Mouse (Mus musculus) olfactory bulb, adult 2 months (tissue): ENCODE measurements around the gene Tchh.

Source experiments
- CTCF ChIP-seq: fragments of 200-500 bp; IDR thresholded peaks from 2 replicates; pipeline ENCODE4 v1.5.1; 2012; ENCODE audit warnings: low read depth, mild to moderate bottlenecking, low read length, moderate library complexity; ENCODE audit not compliant: insufficient read depth
- POLR2A ChIP-seq: fragments of 200-500 bp; IDR thresholded peaks from 2 replicates; pipeline ENCODE4 v1.6.1; 2012; ENCODE audit warnings: mild to moderate bottlenecking, low read depth, low read length, moderate library complexity; ENCODE audit not compliant: insufficient read depth

- no peak for TF ChIP-seq CTCF
- TF ChIP-seq POLR2A, result no peak
Measured at GRCm38 (mm10) chr3:93467130-93467529, 25.0 kb downstream of the Tchh start.
